In the genomic region with DNA sequence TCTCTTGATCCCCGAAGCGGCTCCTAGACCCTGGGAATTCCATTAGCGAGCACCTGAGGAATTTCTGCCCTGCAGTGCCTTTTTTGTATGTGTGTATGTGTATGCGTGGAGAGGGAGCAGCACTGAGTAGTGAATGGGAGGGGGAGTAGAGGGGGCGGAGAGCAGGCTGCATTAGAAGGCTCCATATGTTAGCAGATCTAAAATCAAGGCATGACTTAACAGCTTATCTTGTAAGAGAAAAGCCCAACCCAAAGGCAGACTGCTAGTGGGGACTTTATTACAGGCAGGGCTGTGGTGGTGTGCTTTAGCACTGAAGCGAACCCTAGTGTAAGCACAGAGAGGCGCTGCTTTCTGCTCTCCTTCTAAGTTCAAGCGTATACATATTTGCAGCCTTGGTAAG, we compare ENCODE assay signal across 9 mouse cellular contexts. TPM values are rescaled to one million over a fixed set of nuclear protein-coding genes. Genes with fewer than 3 reads are reported as not detected.
DNase-seq lines count a peak whose midpoint lies in the region; ATAC-seq and TF ChIP-seq lines count a peak whose summit lies in the region.
"Had no signal": no experiment of that assay in that cellular context is flagged by ENCODE, and none has a peak within 500 bp of the region (broad histone marks: within the 10 kb centered on the region; RNA-seq: fewer than 3 reads in every experiment).

No protein-coding gene starts in this region.

- no peak overlapping the region for H3K9ac ChIP-seq in kidney, embryonic 15.5 days

- 21% methylated on average over 8 of the region's 8 CpGs for WGBS in kidney, embryonic 15.5 days
- WGBS in kidney, adult 2 months = 53% methylated on average over 8 of the region's 8 CpGs

- ATAC-seq in kidney, embryonic 15.5 days (replicated peaks; ENCODE audit: low FRiP score) = 0 out of 2 replicates have a peak, but pooled peaks have one; percentile 3
- ATAC-seq: Patski had no signal

- no peaks in the 10 kb centered on the region; the same call in 1 of the 2 replicates for H3K27me3 ChIP-seq in kidney, embryonic 15.5 days
- no peaks in the 10 kb centered on the region for H3K27me3 ChIP-seq in kidney, adult 2 months (replicated peaks; ENCODE audit: control insufficient read depth, insufficient read depth, low read length)
- H3K27me3 ChIP-seq: Patski had no signal

- H3K4me3 ChIP-seq in kidney, embryonic 15.5 days (replicated peaks) = peak overlapping the region; percentile 14
- H3K4me3 ChIP-seq in kidney, adult 2 months (ENCODE audit: insufficient read depth, low read depth, low read length) = no peak overlapping the region

- no peaks in the 10 kb centered on the region for H3K36me3 ChIP-seq in kidney, embryonic 15.5 days
- H3K36me3 ChIP-seq in kidney, adult 2 months (ENCODE audit: control insufficient read depth, insufficient read depth, low read length) = no peaks in the 10 kb centered on the region

- TF ChIP-seq POLR2A in kidney, adult 2 months (IDR thresholded peaks at IDR 0.05; ENCODE audit: low read depth, low read length) = no peak

- no peak for TF ChIP-seq CTCF in kidney, adult 2 months (conservative IDR thresholded peaks at IDR 0.05; ENCODE audit: insufficient read depth, insufficient read length, low read depth, low read length)

- no peaks in the 10 kb centered on the region for H3K9me3 ChIP-seq in kidney, embryonic 15.5 days (replicated peaks)

- peaks cover 35% of the 10 kb centered on the region for H3K4me1 ChIP-seq in kidney, embryonic 15.5 days
- H3K4me1 ChIP-seq in kidney, adult 2 months (ENCODE audit: control insufficient read depth, insufficient read depth, low read length) = no peaks in the 10 kb centered on the region; the same call in 1 of the 2 replicates

- 0 out of 2 replicates have a peak overlapping the region, but pooled peaks have one; percentile 15 for H3K27ac ChIP-seq in kidney, embryonic 15.5 days
- no peak overlapping the region for H3K27ac ChIP-seq in kidney, adult 2 months (ENCODE audit: insufficient read depth, low read depth, low read length)

- DNase-seq in kidney, adult 2 months = no peak
- DNase-seq in embryo, embryonic 10 days (ENCODE audit: low spot score) = peak; percentile 75
- peak; percentile 55 to 81 for DNase-seq in frontal cortex, postnatal 36 days (ENCODE audit: low spot score in 2 of 2)
- DNase-seq in left cerebral cortex, postnatal 36 days (ENCODE audit: low spot score in 2 of 2) = peak; percentile 46 to 67
- peak; percentile 64 to 77 for DNase-seq in right cerebral cortex, adult 2 months (ENCODE audit: low spot score in 2 of 2)
- DNase-seq in thymus, postnatal 25 days = no peak
- DNase-seq in urinary bladder, postnatal 25 days (ENCODE audit: low spot score) = no peak

- intact Hi-C loops in left cerebral cortex, postnatal 36 days (cut with DNase I) = loop anchor here (5.0 kb wide), 4 partner anchors 63 to 157 kb away; a partner anchor contains a TSS

- peak overlapping the region; percentile 35 for H3K4me2 ChIP-seq in kidney, embryonic 15.5 days

RNA-seq across cellular contexts. Expression of a gene that starts 3.7 kb away (rescaled TPM):
- 4.0 and 4.2 TPM in 2 replicates for polyA plus RNA-seq in kidney, embryonic 15.5 days (2015; fragmentation: Nextera tagmentation; extraction: Ambion mirVana)
- 3.7 and 4.0 TPM in 2 replicates for polyA plus RNA-seq in kidney, adult 2 months (2012; rRNA removed)
- total RNA-seq in left cerebral cortex, postnatal 36 days (2021) = 1 to 10 TPM; 8.0 to 9.1 TPM

Comparison
In these comparisons a context has a peak if more than half of its experiments do, and no peak if none do; other contexts are left out.
1. DNase-seq: peak in embryo, embryonic 10 days (single experiment), frontal cortex, postnatal 36 days (2 of 2), left cerebral cortex, postnatal 36 days (2 of 2) and right cerebral cortex, adult 2 months (2 of 2); none in kidney, adult 2 months (single experiment), thymus, postnatal 25 days (single experiment) and urinary bladder, postnatal 25 days (single experiment).